Mouse (Mus musculus) embryonic facial prominence, embryonic 11.5 days (tissue): Measurements from ENCODE around the gene Olfr66. TPM values are rescaled to one million over a fixed set of nuclear protein-coding genes. Genes with fewer than 3 reads are reported as not detected.

Experiments
- ATAC-seq: fragments of 200-750 bp; cut with Nextera tagmentation; replicated peaks from 2 replicates; pipeline ENCODE4 v1.8.0; 2017; ENCODE audit warnings: low read depth; ENCODE audit not compliant: insufficient number of reproducible peaks, low FRiP score, low TSS enrichment
- DNase-seq: peaks from one replicate; pipeline ENCODE4 v3.0.0-alpha.2; 2015; ENCODE audit warnings: low spot score
- H3K27ac ChIP-seq: fragments of 300-500 bp; sonication (generic); replicated peaks from 2 replicates; pipeline ENCODE4 v1.5.1; 2014; ENCODE audit warnings: mild to moderate bottlenecking, low read depth, low read length, control low read depth
- H3K27me3 ChIP-seq: fragments of 300-500 bp; sonication (generic); 2 replicates; pipeline ENCODE4 v1.6.1; 2014; ENCODE audit warnings: mild to moderate bottlenecking, low read length, moderate library complexity, mixed read lengths; ENCODE audit not compliant: control insufficient read depth, insufficient read depth
- H3K36me3 ChIP-seq: fragments of 300-500 bp; sonication (generic); replicated peaks from 2 replicates; pipeline ENCODE4 v1.6.1; 2014; ENCODE audit warnings: low read depth, mild to moderate bottlenecking, low read length, moderate library complexity, mixed read lengths; ENCODE audit not compliant: control insufficient read depth, insufficient read depth
- H3K4me1 ChIP-seq: fragments of 300-500 bp; sonication (generic); 2 replicates; pipeline ENCODE4 v1.6.1; 2014; ENCODE audit warnings: low read length, mixed read lengths; ENCODE audit not compliant: control insufficient read depth, insufficient read depth
- H3K4me2 ChIP-seq: fragments of 300-500 bp; sonication (generic); 2 replicates; pipeline ENCODE4 v1.6.1; 2014; ENCODE audit warnings: low read depth, mild to moderate bottlenecking, control low read depth, low read length, moderate library complexity
- H3K4me3 ChIP-seq: fragments of 300-500 bp; sonication (generic); 2 replicates; pipeline ENCODE4 v1.5.1; 2014; ENCODE audit warnings: low read depth, low read length, control low read depth
- H3K9ac ChIP-seq: fragments of 300-500 bp; sonication (generic); replicated peaks from 2 replicates; pipeline ENCODE4 v1.6.1; 2014; ENCODE audit warnings: mild to moderate bottlenecking, control low read depth, low read length
- H3K9me3 ChIP-seq: fragments of 300-500 bp; sonication (generic); replicated peaks from 2 replicates; pipeline ENCODE4 v1.6.1; 2016; ENCODE audit warnings: mild to moderate bottlenecking, low read length, inconsistent platforms, mixed read lengths; ENCODE audit not compliant: control insufficient read depth
- WGBS: fragments of 180-500 bp; shearing (Covaris S2); extraction: QIAGEN DNeasy Blood & Tissue Kit; methylation state at CpG from one replicate; pipeline ENCODE4 v1.1.7; 2014; 5-methylcytosine and 5-hydroxymethylcytosine counted together
- polyA plus RNA-seq: library from polyadenylated mRNA; unstranded; fragments of >200 nt; fragmentation: Nextera tagmentation; extraction: Ambion mirVana; gene quantifications from 2 replicates; pipeline ENCODE4 v1.2.1, GENCODE M21; 2014

Olfr66 gene
- polyA plus RNA-seq, 1 experiment from 2014 or later: not detected

- H3K4me1 ChIP-seq: no peaks in the 10 kb centered on the region
- H3K4me2 ChIP-seq: no peak overlapping the region
- H3K4me3 ChIP-seq: no peak overlapping the region
- H3K27me3 ChIP-seq: no peaks in the 10 kb centered on the region
- H3K9me3 ChIP-seq: no peaks in the 10 kb centered on the region
- no peak for ATAC-seq
- 84% methylated on average over 2 of the region's 2 CpGs for WGBS
- no peak for DNase-seq
- no peaks in the 10 kb centered on the region for H3K36me3 ChIP-seq
- H3K9ac ChIP-seq: no peak overlapping the region
- no peak overlapping the region for H3K27ac ChIP-seq
Measured at GRCm38 (mm10) chr7:103877093-103877492, 9.0 kb downstream of the Olfr66 start.

- H3K27me3 ChIP-seq: no peaks in the 10 kb centered on the region
- H3K9me3 ChIP-seq: no peaks in the 10 kb centered on the region
- H3K4me2 ChIP-seq: no peak overlapping the region
- H3K4me3 ChIP-seq: no peak overlapping the region
- WGBS: 54% methylated on average over 5 of the region's 5 CpGs
- no peak overlapping the region for H3K27ac ChIP-seq
- H3K4me1 ChIP-seq: no peaks in the 10 kb centered on the region
- DNase-seq (no peak), ATAC-seq (no peak)
- no peaks in the 10 kb centered on the region for H3K36me3 ChIP-seq
- H3K9ac ChIP-seq: no peak overlapping the region
Measured at GRCm38 (mm10) chr7:103874451-103874850, 11.6 kb downstream of the Olfr66 start.

- ATAC-seq (no peak), DNase-seq (peak; percentile 43)
- 8% methylated on average over 1 of the region's 1 CpGs for WGBS
- no peak overlapping the region for H3K4me3 ChIP-seq
- H3K4me1 ChIP-seq: no peaks in the 10 kb centered on the region
- no peaks in the 10 kb centered on the region for H3K9me3 ChIP-seq
- H3K4me2 ChIP-seq: no peak overlapping the region
- no peaks in the 10 kb centered on the region for H3K36me3 ChIP-seq
- no peaks in the 10 kb centered on the region for H3K27me3 ChIP-seq
- H3K9ac ChIP-seq: no peak overlapping the region
- H3K27ac ChIP-seq: no peak overlapping the region
Measured at GRCm38 (mm10) chr7:103873064-103873463, 13.0 kb downstream of the Olfr66 start.

GRCm38 (mm10) chr7:103870667-103871066 lies 15.4 kb downstream of the Olfr66 start:
- Histone ChIP-seq H3K4me1 (no peaks in the 10 kb centered on the region), H3K36me3 (no peaks in the 10 kb centered on the region), H3K4me2 (no peak overlapping the region), H3K4me3 (no peak overlapping the region), H3K9ac (no peak overlapping the region), H3K27me3 (no peaks in the 10 kb centered on the region), H3K27ac (no peak overlapping the region), H3K9me3 (no peaks in the 10 kb centered on the region)
- DNase-seq (no peak), ATAC-seq (no peak; the same call in 1 of the 2 replicates)

- Histone ChIP-seq H3K36me3 (no peaks in the 10 kb centered on the region), H3K27me3 (no peaks in the 10 kb centered on the region), H3K4me1 (no peaks in the 10 kb centered on the region), H3K4me2 (no peak overlapping the region), H3K27ac (no peak overlapping the region), H3K9ac (no peak overlapping the region), H3K9me3 (no peaks in the 10 kb centered on the region), H3K4me3 (no peak overlapping the region)
- DNase-seq (no peak), ATAC-seq (no peak)
Measured at GRCm38 (mm10) chr7:103865716-103866115, 20.3 kb downstream of the Olfr66 start.

- Histone ChIP-seq H3K27me3 (no peaks in the 10 kb centered on the region), H3K4me2 (no peak overlapping the region), H3K9ac (no peak overlapping the region), H3K36me3 (no peaks in the 10 kb centered on the region), H3K27ac (no peak overlapping the region), H3K9me3 (no peaks in the 10 kb centered on the region), H3K4me3 (no peak overlapping the region), H3K4me1 (no peaks in the 10 kb centered on the region)
- 84% methylated on average over 3 of the region's 3 CpGs for whole genome bisulfite sequencing
- DNase-seq (no peak), ATAC-seq (no peak)
Measured at GRCm38 (mm10) chr7:103861531-103861930, 24.5 kb downstream of the Olfr66 start.

GRCm38 (mm10) chr7:103860855-103861254 lies 25.2 kb downstream of the Olfr66 start:
- Histone ChIP-seq H3K9ac (no peak overlapping the region), H3K27ac (no peak overlapping the region), H3K4me3 (no peak overlapping the region), H3K4me1 (no peaks in the 10 kb centered on the region), H3K27me3 (no peaks in the 10 kb centered on the region), H3K36me3 (no peaks in the 10 kb centered on the region), H3K4me2 (no peak overlapping the region), H3K9me3 (no peaks in the 10 kb centered on the region)
- ATAC-seq (no peak), DNase-seq (peak; percentile 35)
- WGBS: 52% methylated on average over 1 of the region's 1 CpGs

- 77% methylated on average over 2 of the region's 2 CpGs for WGBS
- Histone ChIP-seq H3K4me3 (no peak overlapping the region), H3K36me3 (no peaks in the 10 kb centered on the region), H3K9me3 (no peaks in the 10 kb centered on the region), H3K4me1 (no peaks in the 10 kb centered on the region), H3K27ac (no peak overlapping the region), H3K27me3 (no peaks in the 10 kb centered on the region), H3K9ac (no peak overlapping the region), H3K4me2 (no peak overlapping the region)
- ATAC-seq: no peak
- DNase-seq: no peak
Measured at GRCm38 (mm10) chr7:103859076-103859475, 27.0 kb downstream of the Olfr66 start.
